Mouse (Mus musculus) gonadal fat pad, adult 2 months (tissue): Measurements from ENCODE around the gene Bpifa6. TPM values are rescaled to one million over a fixed set of nuclear protein-coding genes. Genes with fewer than 3 reads are reported as not detected.

Experiments
- DNase-seq: peaks from one replicate; pipeline ENCODE4 v3.0.0-alpha.2; 2012; ENCODE audit warnings: low read depth
- polyA plus RNA-seq: library from polyadenylated mRNA; depleted of rRNA; stranded (reverse); fragments of >200 nt; gene quantifications from 2 replicates; pipeline ENCODE4 v1.2.3, GENCODE M21; 2012; rRNA removed

Gene Bpifa6
- polyA plus RNA-seq, 1 experiment: not detected

- no peak for DNase-seq
Measured at GRCm38 (mm10) chr2:154038932-154039331, 64.2 kb downstream of the Bpifa6 start.

- DNase-seq: no peak
Measured at GRCm38 (mm10) chr2:154044743-154045142, 70.0 kb downstream of the Bpifa6 start.

Other genes starting within 250 kb of the Bpifa6 start
- gene Mapre1, start 233.7 kb upstream of the Bpifa6 start, polyA plus RNA-seq: 13.4 and 14.1 TPM in 2 replicates
- gene Efcab8, start 195.0 kb upstream of the Bpifa6 start, polyA plus RNA-seq: 1.7 and 3.9 TPM in 2 replicates
- 0.38 and 0.81 TPM in 2 replicates for gene Sun5, start 103.9 kb upstream of the Bpifa6 start, polyA plus RNA-seq
- 0.05 TPM in 1 of 2 replicates, not detected in the other for gene Bpifb2, start 99.9 kb upstream of the Bpifa6 start, polyA plus RNA-seq
- gene Bpifb6, start 74.6 kb upstream of the Bpifa6 start, polyA plus RNA-seq: 0.11 and 2.4 TPM in 2 replicates
- 0.05 TPM in 1 of 2 replicates, not detected in the other for gene Bpifb3, start 56.7 kb upstream of the Bpifa6 start, polyA plus RNA-seq
- gene Bpifb4, start 36.7 kb upstream of the Bpifa6 start, polyA plus RNA-seq: not detected in 2 replicates
- not detected in 2 replicates for gene Bpifa2, start 33.3 kb downstream of the Bpifa6 start, polyA plus RNA-seq
- gene Bpifa3, start 155.4 kb downstream of the Bpifa6 start, polyA plus RNA-seq: 1.3 and 1.5 TPM in 2 replicates
- not detected in 2 replicates for gene Bpifa1, start 167.9 kb downstream of the Bpifa6 start, polyA plus RNA-seq
- gene Bpifa5, start 187.7 kb downstream of the Bpifa6 start, polyA plus RNA-seq: not detected in 2 replicates
- not detected in 2 replicates for gene Bpifb1, start 215.9 kb downstream of the Bpifa6 start, polyA plus RNA-seq
- 0.31 and 0.34 TPM in 2 replicates for gene Bpifb5, start 248.8 kb downstream of the Bpifa6 start, polyA plus RNA-seq